Mouse (Mus musculus) MEL (cell line): ENCODE results near the gene Klhl12.

Experiments used
- CTCF ChIP-seq, 3 experiments: IDR thresholded peaks in 2 of 3; conservative IDR thresholded peaks in 1 of 3; 2 replicates each; pipeline ENCODE4 v1.5.1; 2011 to 2012; ENCODE audit warnings: low read length in 3 of 3, low read depth in 2 of 3, mild to moderate bottlenecking in 2 of 3, improper control_type of control experiment in 1 of 3, inconsistent platforms in 1 of 3, mixed read lengths in 1 of 3, moderate library complexity in 1 of 3; ENCODE audit not compliant: control insufficient read depth in 1 of 3, insufficient read depth in 1 of 3, poor library complexity in 1 of 3, severe bottlenecking in 1 of 3
- E2F4 ChIP-seq: IDR thresholded peaks from 2 replicates; pipeline ENCODE4 v1.6.1; 2011; ENCODE audit warnings: low read depth, low read length, improper control_type of control experiment, borderline replicate concordance
- MAFK ChIP-seq: IDR thresholded peaks from 2 replicates; pipeline ENCODE4 v1.6.1; 2011; ENCODE audit warnings: low read depth, mild to moderate bottlenecking, low read length, improper control_type of control experiment, borderline replicate concordance
- MAX ChIP-seq: IDR thresholded peaks from 2 replicates; pipeline ENCODE4 v1.6.1; 2011; ENCODE audit warnings: low read length, improper control_type of control experiment
- POLR2A ChIP-seq, 2 experiments: IDR thresholded peaks; 2 replicates each; pipeline ENCODE4 v1.6.1; 2011 to 2012; ENCODE audit warnings: low read length in 2 of 2, mild to moderate bottlenecking in 2 of 2, control low read depth in 1 of 2, improper control_type of control experiment in 1 of 2, low read depth in 1 of 2, moderate library complexity in 1 of 2; ENCODE audit not compliant: control insufficient read depth in 1 of 2, insufficient read depth in 1 of 2, poor library complexity in 1 of 2
- RCOR1 ChIP-seq: IDR thresholded peaks from 2 replicates; pipeline ENCODE4 v1.6.1; 2012; ENCODE audit warnings: low read depth, mild to moderate bottlenecking, inconsistent platforms, low read length, improper control_type of control experiment
- USF1 ChIP-seq: IDR thresholded peaks from 2 replicates; pipeline ENCODE4 v1.6.1; 2014; ENCODE audit warnings: low read depth, mild to moderate bottlenecking, inconsistent platforms, low read length, improper control_type of control experiment, moderate library complexity

GRCm38 (mm10) chr1:134435414-134435813 lies 19.9 kb upstream of the Klhl12 start:
- TF ChIP-seq POLR2A (IDR thresholded peaks at IDR 0.05; ENCODE audit: control insufficient read depth in 1 of 2, insufficient read depth in 1 of 2, low read depth in 1 of 2, low read length in 2 of 2, poor library complexity in 1 of 2) (no peak), CTCF (IDR thresholded peaks at IDR 0.05 in 2 of 3, conservative IDR thresholded peaks at IDR 0.05 in 1 of 3; ENCODE audit: control insufficient read depth in 1 of 3, insufficient read depth in 1 of 3, low read depth in 2 of 3, low read length in 3 of 3, poor library complexity in 1 of 3, severe bottlenecking in 1 of 3) (peak; percentile 30 to 56 (median 51)), USF1 (no peak), MAFK (no peak), RCOR1 (no peak), MAX (no peak), E2F4 (no peak)
